Mouse (Mus musculus) megakaryocyte progenitor cell, adult 5-6 weeks (primary cell): ENCODE results near the gene Rgs17. TPM values are rescaled to one million over a fixed set of nuclear protein-coding genes. Genes with fewer than 3 reads are reported as not detected.

Experiments used
- total RNA-seq, 2 experiments: library from RNA; stranded (forward) in 1 of 2; stranded (reverse) in 1 of 2; fragments of 157-497, 149-512 nt in 1 of 2; fragments of 200-1000 nt in 1 of 2; gene quantifications; 2 replicates each; pipeline versions ENCODE4 v1.2.3 to v1.2.4; 2015 to 2017

The Rgs17 gene
- total RNA-seq, 2 experiments from 2014 or later, result not detected

Other genes starting within 250 kb of the Rgs17 start
- 49.3 and 49.5 TPM in 2 replicates for gene Fbxo5, start 116.8 kb downstream of the Rgs17 start, total RNA-seq (2015)
- 38.9 and 53.2 TPM in 2 replicates for gene Fbxo5, start 116.8 kb downstream of the Rgs17 start, total RNA-seq (2017)
- 14.2 and 23.5 TPM in 2 replicates for gene Mtrf1l, start 98.5 kb downstream of the Rgs17 start, total RNA-seq (2015)
- 19.7 and 35.2 TPM in 2 replicates for gene Mtrf1l, start 98.5 kb downstream of the Rgs17 start, total RNA-seq (2017)